Comparison of ENCODE assay signal across 16 mouse cellular contexts in the genomic region with DNA sequence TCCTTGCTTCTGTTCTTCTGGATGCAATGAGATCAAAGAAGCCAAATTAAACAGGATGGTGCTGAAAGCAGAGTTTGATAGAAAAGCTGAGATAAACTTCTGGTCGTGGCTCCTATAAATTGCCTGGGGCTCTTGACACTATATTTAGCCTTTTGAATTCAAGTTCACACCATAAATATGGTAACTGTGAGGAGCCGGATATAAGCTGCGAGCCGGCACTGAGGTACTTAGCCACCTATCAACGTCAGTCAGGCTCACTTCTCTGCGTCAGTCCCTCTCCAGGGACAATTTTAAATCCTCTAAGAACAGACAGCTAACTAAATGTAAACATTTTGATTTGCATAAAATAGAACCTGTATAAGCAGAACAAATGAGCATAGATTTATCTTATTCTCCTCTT.
"Had no signal": no experiment of that assay in that cellular context is flagged by ENCODE, and none has a peak within 500 bp of the region (broad histone marks: within the 10 kb centered on the region; RNA-seq: fewer than 3 reads in every experiment).

No protein-coding gene starts in this region.

- H3K27me3 ChIP-seq: limb, embryonic 13.5 days; liver, embryonic 12.5 days; liver, embryonic 15.5 days; lung, embryonic 15.5 days; megakaryocyte, embryonic 14.5 days had no signal

- H3K9ac ChIP-seq: limb, embryonic 13.5 days; liver, embryonic 12.5 days; liver, embryonic 15.5 days; lung, embryonic 15.5 days had no signal

- H3K27ac ChIP-seq: kidney, postnatal 0 days; layer of hippocampus, adult 2 months; limb, embryonic 10.5 days; limb, embryonic 13.5 days; liver, embryonic 12.5 days; liver, embryonic 15.5 days; lung, embryonic 15.5 days; midbrain, embryonic 10.5 days had no signal

- ATAC-seq: liver, embryonic 12.5 days had no signal

- H3K9me3 ChIP-seq: limb, embryonic 10.5 days; limb, embryonic 13.5 days; liver, embryonic 12.5 days; liver, embryonic 15.5 days; lung, embryonic 15.5 days; megakaryocyte, embryonic 14.5 days; midbrain, embryonic 10.5 days had no signal

- H3K36me3 ChIP-seq: limb, embryonic 10.5 days; limb, embryonic 13.5 days; liver, embryonic 12.5 days; liver, embryonic 15.5 days; lung, embryonic 15.5 days; midbrain, embryonic 10.5 days had no signal

- H3K4me1 ChIP-seq: limb, embryonic 10.5 days; limb, embryonic 13.5 days; liver, embryonic 12.5 days; liver, embryonic 15.5 days; megakaryocyte, embryonic 14.5 days had no signal

- DNase-seq: layer of hippocampus, adult 9-11 months; liver; lung, adult 18-20 months; lung, postnatal 10 days; lung, postnatal 36 days; thymus, adult 18-20 months; thymus, postnatal 36 days had no signal

- H3K4me2 ChIP-seq: limb, embryonic 13.5 days; liver, embryonic 12.5 days; liver, embryonic 15.5 days; lung, embryonic 15.5 days had no signal

- H3K4me3 ChIP-seq: layer of hippocampus, adult 2 months; limb, embryonic 10.5 days; limb, embryonic 13.5 days; liver, embryonic 12.5 days; liver, embryonic 15.5 days; lung, embryonic 15.5 days; megakaryocyte, embryonic 14.5 days; midbrain, embryonic 10.5 days had no signal
